Mouse (Mus musculus) hindbrain, embryonic 12.5 days (tissue): ENCODE data around the gene Sbpl. TPM values are rescaled to one million over a fixed set of nuclear protein-coding genes. Genes with fewer than 3 reads are reported as not detected.

ENCODE experiments used
- ATAC-seq: fragments of 200-750 bp; cut with Nextera tagmentation; 2 replicates; pipeline ENCODE4 v1.8.0; 2017; ENCODE audit warnings: moderate TSS enrichment; ENCODE audit not compliant: low FRiP score
- H3K27ac ChIP-seq: fragments of 300-500 bp; sonication (generic); 2 replicates; pipeline ENCODE4 v1.5.1; 2016; ENCODE audit warnings: mild to moderate bottlenecking
- H3K27me3 ChIP-seq: fragments of 300-500 bp; sonication (generic); 2 replicates; pipeline ENCODE4 v1.6.1; 2016; ENCODE audit warnings: mild to moderate bottlenecking
- H3K36me3 ChIP-seq: fragments of 300-500 bp; sonication (generic); 2 replicates; pipeline ENCODE4 v1.6.1; 2016; ENCODE audit warnings: mild to moderate bottlenecking
- H3K4me1 ChIP-seq: fragments of 300-500 bp; sonication (generic); 2 replicates; pipeline ENCODE4 v1.6.1; 2016
- H3K4me2 ChIP-seq: fragments of 300-500 bp; sonication (generic); replicated peaks from 2 replicates; pipeline ENCODE4 v1.6.1; 2016; ENCODE audit warnings: mild to moderate bottlenecking
- H3K4me3 ChIP-seq: fragments of 300-500 bp; sonication (generic); 2 replicates; pipeline ENCODE4 v1.5.1; 2016; ENCODE audit warnings: mild to moderate bottlenecking
- H3K9ac ChIP-seq: fragments of 300-500 bp; sonication (generic); 2 replicates; pipeline ENCODE4 v1.6.1; 2016; ENCODE audit warnings: mild to moderate bottlenecking, moderate library complexity
- H3K9me3 ChIP-seq: fragments of 300-500 bp; sonication (generic); replicated peaks from 2 replicates; pipeline ENCODE4 v1.6.1; 2016; ENCODE audit warnings: mild to moderate bottlenecking
- WGBS: fragments of 180-500 bp; shearing (Covaris S2); methylation state at CpG from one replicate; pipeline ENCODE4 v1.1.7; 2016; 5-methylcytosine and 5-hydroxymethylcytosine counted together
- polyA plus RNA-seq: library from polyadenylated mRNA; unstranded; fragments of >200 nt; fragmentation: Nextera tagmentation; extraction: Ambion mirVana; gene quantifications from 2 replicates; pipeline ENCODE4 v1.2.1, GENCODE M21; 2016

Sbpl gene
- polyA plus RNA-seq, result not detected in 2 replicates

DNA sequence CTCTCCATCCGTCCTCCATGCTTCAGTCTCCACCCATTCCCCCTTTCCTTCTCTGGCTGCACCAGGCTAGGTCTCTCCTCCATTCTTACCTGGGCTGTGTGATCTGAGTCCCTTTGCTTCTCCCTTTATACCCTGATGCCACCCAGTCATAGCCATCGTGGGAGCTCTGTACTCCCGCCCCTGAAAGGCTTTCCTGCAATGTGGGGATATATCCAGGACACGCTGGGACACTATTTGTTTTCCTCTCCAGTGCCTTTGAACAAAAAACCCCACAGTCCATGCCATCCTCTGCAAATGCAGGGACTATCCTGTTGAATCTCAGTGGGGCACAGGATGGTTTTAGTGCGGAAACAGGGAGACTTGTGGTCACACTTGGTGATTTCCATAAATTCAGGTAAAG is at the start of gene Sbpl:
Sbpl (minus strand) TSS at position 101 of the 400 bp plus-strand sequence.
- H3K27me3 ChIP-seq, result no peaks in the 10 kb centered on the region
- no peak within 1 kb of the TSS for H3K9ac ChIP-seq
- H3K4me2 ChIP-seq, result no peak within 1 kb of the TSS
- no peak within 1 kb of the TSS for H3K27ac ChIP-seq
- peaks cover 3% of the 10 kb centered on the region for H3K4me1 ChIP-seq
- no peak within 1 kb of the TSS for H3K4me3 ChIP-seq
- ATAC-seq, result no peak
- no peaks in the 10 kb centered on the region for H3K9me3 ChIP-seq
- 70% methylated on average over 5 of the region's 5 CpGs for WGBS
- no peaks in the 10 kb centered on the region for H3K36me3 ChIP-seq

DNA sequence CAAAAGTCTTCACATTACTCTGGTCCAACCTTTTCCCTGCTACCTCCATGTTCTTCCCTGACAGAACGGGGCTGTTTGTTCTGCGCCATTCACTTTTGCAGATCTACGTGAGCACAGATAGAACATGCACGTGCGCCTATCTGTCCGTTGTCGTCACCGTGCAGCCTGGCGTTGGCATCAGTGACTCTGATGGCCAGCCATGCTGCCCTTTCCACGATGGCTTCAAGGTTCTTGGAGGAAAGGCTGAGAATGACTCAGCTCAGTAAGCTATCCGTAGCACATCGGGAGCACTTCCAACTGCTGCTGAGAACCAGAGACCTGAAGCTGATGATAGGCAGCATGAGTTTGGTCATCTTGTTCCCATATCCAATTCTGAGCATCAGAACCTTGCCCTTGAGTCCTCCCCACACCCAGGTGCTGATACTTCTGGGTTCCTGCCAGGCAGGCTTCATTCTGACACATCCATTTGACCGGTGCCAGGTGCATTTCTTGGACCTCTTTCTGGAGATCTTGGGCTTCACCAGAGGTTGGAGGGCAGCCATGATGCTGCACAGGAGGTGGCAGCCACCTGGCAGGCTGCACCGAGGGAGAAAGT is 49.1 kb upstream of the Sbpl start:
- Histone ChIP-seq H3K4me2 (no peak overlapping the region), H3K4me3 (no peak overlapping the region), H3K27ac (no peak overlapping the region), H3K27me3 (0 out of 2 replicates have a peak, but pooled peaks cover 5% of the 10 kb centered on the region), H3K4me1 (no peaks in the 10 kb centered on the region), H3K36me3 (no peaks in the 10 kb centered on the region), H3K9ac (no peak overlapping the region), H3K9me3 (no peaks in the 10 kb centered on the region)
- WGBS, result 91% methylated on average over 14 of the region's 14 CpGs
- ATAC-seq, result no peak

DNA sequence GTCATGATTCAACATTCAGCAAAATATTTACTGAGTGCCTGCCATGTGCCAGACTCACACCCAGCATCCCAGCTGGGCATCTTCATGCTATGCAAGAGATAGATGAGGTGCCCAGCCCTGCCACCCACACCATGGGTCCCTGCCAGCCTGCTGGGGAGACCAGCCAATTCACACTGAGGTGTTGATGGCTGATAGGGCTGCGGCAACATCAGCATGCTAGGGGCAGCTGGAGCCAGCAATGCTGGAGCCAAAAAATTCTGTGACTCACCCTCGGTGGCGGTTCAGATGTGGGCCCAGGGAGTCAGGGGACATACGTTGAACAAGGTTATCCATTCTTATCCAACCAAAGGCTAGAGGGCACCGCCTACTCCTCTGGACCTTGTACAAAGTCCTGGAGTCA is 45.3 kb upstream of the Sbpl start:
- Histone ChIP-seq H3K4me1 (no peaks in the 10 kb centered on the region), H3K9ac (no peak overlapping the region), H3K27me3 (0 out of 2 replicates have a peak, but pooled peaks cover 3% of the 10 kb centered on the region), H3K27ac (no peak overlapping the region), H3K9me3 (no peaks in the 10 kb centered on the region), H3K4me3 (no peak overlapping the region), H3K4me2 (no peak overlapping the region), H3K36me3 (no peaks in the 10 kb centered on the region)
- WGBS, result 73% methylated on average over 5 of the region's 5 CpGs
- no peak for ATAC-seq

DNA sequence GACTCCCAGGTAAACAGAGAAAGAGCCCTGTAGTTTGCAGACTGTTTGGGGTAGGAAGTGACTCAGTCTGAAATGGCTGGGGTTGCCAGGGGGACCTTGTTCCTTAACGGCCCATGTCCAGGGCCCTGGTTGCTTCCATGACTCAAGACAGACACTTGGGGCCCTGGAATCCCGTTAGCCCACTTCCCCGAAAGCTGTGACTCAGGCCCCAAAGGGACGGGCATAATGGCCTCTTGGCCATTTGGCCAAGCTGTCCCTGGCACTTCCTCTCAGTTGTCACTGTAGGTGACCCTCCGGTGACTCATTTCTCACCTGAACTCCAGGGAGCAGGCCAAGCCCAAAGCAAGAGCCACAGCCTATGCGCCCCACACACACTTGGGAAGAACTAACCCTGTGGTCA is 43.3 kb upstream of the Sbpl start:
- Histone ChIP-seq H3K4me1 (no peaks in the 10 kb centered on the region), H3K9ac (no peak overlapping the region), H3K9me3 (no peaks in the 10 kb centered on the region), H3K4me2 (no peak overlapping the region), H3K4me3 (no peak overlapping the region), H3K36me3 (no peaks in the 10 kb centered on the region), H3K27me3 (0 out of 2 replicates have a peak, but pooled peaks cover 4% of the 10 kb centered on the region), H3K27ac (no peak overlapping the region)
- WGBS, result 75% methylated on average over 6 of the region's 6 CpGs
- ATAC-seq, result no peak

DNA sequence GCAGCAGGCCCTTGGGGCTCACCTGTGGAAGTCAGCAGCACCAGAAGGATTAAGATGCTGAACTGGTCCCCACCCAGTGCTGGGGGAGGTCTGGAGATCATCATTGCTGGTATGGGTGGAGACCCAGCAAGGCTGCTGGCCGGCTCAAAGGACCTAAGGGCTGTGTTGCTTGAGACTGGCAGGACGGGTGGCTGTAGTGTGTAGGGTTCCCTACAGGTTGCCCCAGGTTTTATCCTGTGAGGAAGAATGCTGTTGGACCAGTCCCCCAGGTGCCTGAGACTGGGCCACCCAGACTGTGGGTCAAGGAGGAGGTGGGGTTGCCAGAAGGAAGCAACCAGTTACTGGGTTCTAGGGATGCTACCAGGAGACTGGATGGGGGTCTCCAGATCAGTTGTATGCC is 42.8 kb upstream of the Sbpl start, which contains the start of gene Prss22:
Prss22 (minus strand) TSS at position 200 of the 400 bp plus-strand sequence.
- no peak within 1 kb of the TSS for H3K27ac ChIP-seq
- WGBS, result 64% methylated on average over 2 of the region's 2 CpGs

DNA sequence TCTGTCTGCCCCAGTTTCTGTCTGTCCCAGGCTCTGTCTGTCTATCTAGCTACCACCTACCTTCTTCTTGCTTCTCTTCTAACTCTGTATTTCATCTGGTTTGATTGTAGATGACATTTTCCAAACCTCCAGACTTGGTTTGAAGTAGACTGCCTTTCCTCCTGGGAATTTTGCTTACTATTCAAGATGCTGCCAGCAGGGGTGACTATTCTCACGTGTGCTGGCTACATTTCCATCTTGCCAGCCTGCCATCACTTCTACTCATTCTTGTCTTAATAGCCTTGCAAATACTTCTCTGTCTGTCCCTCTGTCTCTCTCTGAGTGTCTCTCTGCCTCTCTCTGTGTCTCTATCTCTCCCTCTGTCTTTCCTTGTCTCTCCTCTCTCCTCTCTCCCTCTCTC is 40.3 kb upstream of the Sbpl start:
- no peak overlapping the region for H3K9ac ChIP-seq
- no peak for ATAC-seq
- no peaks in the 10 kb centered on the region for H3K9me3 ChIP-seq
- H3K4me2 ChIP-seq, result no peak overlapping the region
- H3K27ac ChIP-seq, result no peak overlapping the region
- no peaks in the 10 kb centered on the region for H3K36me3 ChIP-seq
- 42% methylated on average over 1 of the region's 1 CpGs for WGBS
- H3K27me3 ChIP-seq, result 0 out of 2 replicates have a peak, but pooled peaks cover 4% of the 10 kb centered on the region
- no peak overlapping the region for H3K4me3 ChIP-seq
- 0 out of 2 replicates have a peak, but pooled peaks cover 5% of the 10 kb centered on the region for H3K4me1 ChIP-seq

More for the DNA sequence above, 42.8 kb upstream of the Sbpl start, which contains the start of gene Prss22:
- no peak within 1 kb of the TSS for H3K4me2 ChIP-seq
- H3K27me3 ChIP-seq, result 0 out of 2 replicates have a peak, but pooled peaks cover 4% of the 10 kb centered on the region
- no peak within 1 kb of the TSS for H3K4me3 ChIP-seq
- ATAC-seq, result no peak
- no peaks in the 10 kb centered on the region for H3K9me3 ChIP-seq
- H3K4me1 ChIP-seq, result 0 out of 2 replicates have a peak, but pooled peaks cover 4% of the 10 kb centered on the region
- H3K9ac ChIP-seq, result no peak within 1 kb of the TSS
- H3K36me3 ChIP-seq, result no peaks in the 10 kb centered on the region

DNA sequence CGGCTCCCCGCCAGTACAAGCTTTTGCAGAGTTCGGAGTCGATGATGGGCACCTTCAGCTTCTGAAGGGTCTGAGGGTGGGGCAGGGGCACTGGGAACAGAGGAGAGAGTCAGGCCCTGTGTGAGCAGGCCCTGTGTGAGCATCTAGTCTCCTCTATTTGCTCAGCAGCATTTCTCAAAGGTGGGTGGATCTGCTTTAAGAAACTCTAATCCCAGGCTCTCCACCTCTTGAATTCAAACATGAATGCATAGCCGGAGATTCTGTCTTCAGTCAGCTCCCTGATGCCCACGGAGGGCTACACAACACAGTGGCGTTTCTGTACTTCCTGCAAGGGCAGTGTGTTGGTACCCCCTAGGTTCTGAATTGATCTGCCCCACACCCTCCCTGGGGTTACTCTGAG is 39.6 kb upstream of the Sbpl start:
- no peak for ATAC-seq

DNA sequence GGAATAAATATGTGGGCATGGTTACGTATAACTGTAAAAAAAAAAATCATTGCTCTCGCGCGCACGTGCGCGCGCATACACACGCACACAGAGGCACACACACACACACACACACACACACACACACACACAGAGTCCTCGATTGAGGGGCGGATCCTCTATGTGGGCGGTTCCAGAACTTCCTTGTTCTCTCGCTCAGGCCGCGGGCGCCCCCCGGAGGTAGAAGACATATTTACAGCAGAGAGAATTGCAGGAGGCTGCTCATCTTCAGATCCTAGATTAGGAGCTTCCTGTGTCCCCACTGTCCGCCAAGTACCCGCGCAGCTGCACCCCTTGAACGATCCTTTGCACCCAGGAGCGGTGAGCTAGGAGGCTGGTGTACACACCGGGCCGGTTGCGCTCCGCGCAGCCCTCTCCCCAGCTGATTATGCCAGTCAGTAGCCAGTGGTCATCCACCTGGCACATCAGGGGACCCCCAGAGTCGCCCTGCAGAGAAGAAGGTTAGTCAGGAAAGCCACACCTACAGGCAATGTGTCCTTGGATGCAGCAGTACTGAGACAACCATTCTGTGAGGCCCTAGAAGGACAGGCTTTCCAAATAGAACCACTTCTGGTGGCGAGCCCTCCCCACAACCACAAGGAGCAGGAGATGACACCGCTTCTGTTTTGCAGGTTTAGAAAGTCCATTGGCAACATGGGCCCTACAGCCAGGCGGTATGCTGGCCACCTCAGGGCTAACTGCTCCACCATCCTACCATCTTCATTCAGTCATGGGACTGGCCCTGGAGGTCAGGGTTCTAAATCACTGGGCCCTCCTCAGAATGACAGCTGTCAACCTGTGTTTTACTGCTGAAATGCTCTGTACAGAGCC is 38.7 kb upstream of the Sbpl start:
- Histone ChIP-seq H3K4me1 (0 out of 2 replicates have a peak, but pooled peaks cover 5% of the 10 kb centered on the region), H3K4me3 (peak overlapping the region; percentile 27), H3K9me3 (no peaks in the 10 kb centered on the region), H3K4me2 (peak overlapping the region; percentile 59), H3K36me3 (no peaks in the 10 kb centered on the region), H3K27me3 (0 out of 2 replicates have a peak, but pooled peaks cover 4% of the 10 kb centered on the region), H3K9ac (peak overlapping the region; percentile 57), H3K27ac (no peak overlapping the region)
- 11% methylated on average over 31 of the region's 31 CpGs for WGBS
- peak; percentile 83 for ATAC-seq

More for the DNA sequence above, 39.6 kb upstream of the Sbpl start:
- Histone ChIP-seq H3K4me2 (no peak overlapping the region), H3K4me3 (no peak overlapping the region), H3K4me1 (0 out of 2 replicates have a peak, but pooled peaks cover 5% of the 10 kb centered on the region), H3K27me3 (0 out of 2 replicates have a peak, but pooled peaks cover 4% of the 10 kb centered on the region), H3K9me3 (no peaks in the 10 kb centered on the region), H3K36me3 (no peaks in the 10 kb centered on the region), H3K27ac (no peak overlapping the region), H3K9ac (no peak overlapping the region)
- WGBS, result 81% methylated on average over 7 of the region's 7 CpGs

DNA sequence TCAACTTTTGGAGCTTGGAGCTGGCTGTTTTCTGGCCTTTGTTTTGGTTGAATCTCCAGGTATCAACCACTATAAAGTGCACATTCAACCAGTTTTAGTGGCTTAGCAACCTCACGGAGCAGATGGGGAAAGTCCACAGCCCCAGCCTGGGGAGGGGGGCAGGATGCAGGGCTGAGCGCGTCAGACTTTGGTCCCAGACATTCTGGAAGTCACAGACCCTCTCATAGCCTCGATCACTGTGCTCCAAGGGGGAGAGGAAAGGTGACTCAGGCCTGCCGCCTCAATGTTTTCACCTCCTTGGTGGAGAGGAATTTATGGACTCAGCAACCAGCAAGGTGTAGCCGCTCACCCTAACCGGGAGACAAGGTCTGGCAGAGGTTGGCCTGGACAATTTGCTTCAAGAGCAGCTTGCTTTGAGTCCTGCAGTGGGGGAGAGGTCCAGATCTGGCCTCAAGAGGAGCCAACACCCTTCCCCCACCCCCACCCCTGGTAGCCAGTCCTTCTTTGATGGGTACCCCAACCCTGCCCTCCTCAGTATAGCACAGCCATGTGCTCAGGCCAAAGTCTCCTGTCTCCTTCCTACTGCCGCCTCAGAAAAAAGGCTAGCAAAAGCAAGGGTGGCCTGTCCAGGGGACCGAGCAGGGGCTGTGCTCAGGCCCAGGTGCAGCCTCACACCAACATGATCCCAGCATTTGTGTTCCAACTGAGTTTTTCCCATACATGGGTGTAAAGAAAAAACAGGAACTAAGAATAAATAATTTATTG is 37.9 kb upstream of the Sbpl start:
- no peak overlapping the region for H3K27ac ChIP-seq

DNA sequence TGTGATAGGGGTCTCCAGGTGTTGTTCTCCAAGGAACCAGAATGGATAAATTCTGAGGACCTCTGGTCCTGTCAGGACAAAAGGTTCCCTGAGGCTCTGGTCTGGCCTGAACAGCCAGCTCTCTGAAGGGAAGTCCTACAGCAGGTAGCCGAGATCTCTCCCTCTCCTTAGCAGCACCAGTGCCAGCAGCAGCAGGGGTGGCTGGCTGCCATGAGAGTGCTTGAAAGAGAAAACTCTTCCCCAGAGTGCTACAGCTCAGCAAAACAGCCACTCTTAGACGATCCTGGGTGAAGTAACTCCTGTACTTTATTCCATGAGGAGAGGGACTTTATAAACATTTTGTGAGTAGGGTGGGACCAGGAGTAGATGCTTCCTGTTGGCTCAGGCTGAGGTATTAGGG is 34.7 kb upstream of the Sbpl start:
- H3K36me3 ChIP-seq, result no peaks in the 10 kb centered on the region
- ATAC-seq, result no peak
- 0 out of 2 replicates have a peak, but pooled peaks cover 5% of the 10 kb centered on the region for H3K4me1 ChIP-seq
- no peak overlapping the region for H3K4me3 ChIP-seq
- no peaks in the 10 kb centered on the region for H3K9me3 ChIP-seq
- H3K27me3 ChIP-seq, result no peaks in the 10 kb centered on the region
- 54% methylated on average over 2 of the region's 2 CpGs for WGBS
- H3K27ac ChIP-seq, result no peak overlapping the region
- H3K4me2 ChIP-seq, result no peak overlapping the region
- H3K9ac ChIP-seq, result no peak overlapping the region

More for the DNA sequence above, 37.9 kb upstream of the Sbpl start:
- no peak overlapping the region for H3K9ac ChIP-seq
- peak overlapping the region; percentile 59 for H3K4me2 ChIP-seq
- ATAC-seq, result peak; percentile 65
- H3K4me1 ChIP-seq, result 0 out of 2 replicates have a peak, but pooled peaks cover 5% of the 10 kb centered on the region
- peak overlapping the region; percentile 27; the same call in 1 of the 2 replicates for H3K4me3 ChIP-seq
- WGBS, result 74% methylated on average over 9 of the region's 9 CpGs
- 0 out of 2 replicates have a peak, but pooled peaks cover 4% of the 10 kb centered on the region for H3K27me3 ChIP-seq
- no peaks in the 10 kb centered on the region for H3K36me3 ChIP-seq
- H3K9me3 ChIP-seq, result no peaks in the 10 kb centered on the region

DNA sequence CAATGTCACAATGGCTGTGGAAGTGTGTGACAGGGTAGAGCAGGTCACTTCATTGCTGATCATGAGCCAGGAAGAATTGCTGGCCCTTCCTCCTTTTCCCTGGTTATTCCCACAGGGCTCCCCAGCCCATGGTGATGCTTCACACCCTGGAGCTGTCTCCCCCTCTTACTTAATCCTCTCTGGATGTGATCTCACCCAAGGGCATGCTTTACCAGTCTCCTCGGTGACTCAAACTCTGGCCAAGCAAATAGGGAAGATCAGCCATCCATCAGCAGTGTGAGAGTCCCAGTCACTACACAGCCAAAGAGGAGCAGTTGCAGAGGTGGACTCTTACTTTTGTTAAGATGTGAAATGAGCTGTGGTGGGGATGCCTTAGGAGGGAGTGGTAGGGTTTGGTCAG is 29.9 kb upstream of the Sbpl start:
- 97% methylated on average over 1 of the region's 1 CpGs for WGBS
- Histone ChIP-seq H3K27ac (no peak overlapping the region), H3K36me3 (no peaks in the 10 kb centered on the region), H3K4me3 (no peak overlapping the region), H3K4me1 (no peaks in the 10 kb centered on the region), H3K9ac (no peak overlapping the region), H3K4me2 (no peak overlapping the region), H3K27me3 (no peaks in the 10 kb centered on the region), H3K9me3 (no peaks in the 10 kb centered on the region)
- ATAC-seq, result no peak

DNA sequence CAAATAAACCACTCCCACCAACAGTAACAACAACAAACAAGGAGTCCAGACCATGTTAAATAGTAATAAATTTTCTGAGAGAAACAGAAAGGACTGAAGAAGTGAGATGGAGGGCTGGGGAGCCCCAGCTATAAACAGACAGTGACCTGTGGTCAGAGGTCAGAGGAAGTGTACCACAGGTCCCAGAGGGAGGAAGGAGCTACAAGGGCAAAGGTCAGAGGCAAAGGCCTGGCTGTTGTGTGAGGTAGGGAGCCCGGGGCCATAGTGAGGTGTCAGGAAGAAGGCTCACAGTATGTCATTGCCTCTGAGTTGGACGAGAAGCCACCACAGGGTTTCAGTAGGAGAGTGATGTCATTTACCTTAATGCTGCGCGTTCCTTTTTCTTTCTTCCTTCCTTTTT is 27.8 kb upstream of the Sbpl start:
- no peak overlapping the region for H3K4me2 ChIP-seq
- no peak overlapping the region for H3K9ac ChIP-seq
- H3K27ac ChIP-seq, result no peak overlapping the region
- H3K4me1 ChIP-seq, result no peaks in the 10 kb centered on the region
- H3K27me3 ChIP-seq, result no peaks in the 10 kb centered on the region
- H3K36me3 ChIP-seq, result no peaks in the 10 kb centered on the region
- WGBS, result 57% methylated on average over 4 of the region's 4 CpGs
- no peak overlapping the region for H3K4me3 ChIP-seq
- H3K9me3 ChIP-seq, result no peaks in the 10 kb centered on the region
- ATAC-seq, result no peak
